Mouse (Mus musculus) CH12F3 (cell line): ENCODE data around the gene Fchsd2.

Source experiments
- in situ Hi-C: fragments of 300-500 bp; cut with MboI; formaldehyde crosslinking; loops from 2 replicates; pipeline ENCODE4 v1.14.3; 2020; ENCODE audit warnings: low sequenced_read_pairs

Fchsd2 gene

GRCm38 (mm10) chr7:101109856-101110350 is 17.2 kb downstream of the Fchsd2 start:
- in situ Hi-C loops: no loop called here

- in situ Hi-C loops: no loop called here
Measured at GRCm38 (mm10) chr7:101113410-101113809, 20.7 kb downstream of the Fchsd2 start.

- in situ Hi-C loops: no loop called here
Measured at GRCm38 (mm10) chr7:101114328-101114727, 21.7 kb downstream of the Fchsd2 start.

GRCm38 (mm10) chr7:101119391-101119790 is 26.7 kb downstream of the Fchsd2 start:
- in situ Hi-C loops: no loop called here

- in situ Hi-C loops: no loop called here
Measured at GRCm38 (mm10) chr7:101123579-101124347, 31.1 kb downstream of the Fchsd2 start.

GRCm38 (mm10) chr7:101127737-101128136 is 35.1 kb downstream of the Fchsd2 start:
- in situ Hi-C loops: no loop called here

GRCm38 (mm10) chr7:101128536-101128935 is 35.9 kb downstream of the Fchsd2 start:
- in situ Hi-C loops: no loop called here

GRCm38 (mm10) chr7:101130646-101131045 is 38.0 kb downstream of the Fchsd2 start:
- in situ Hi-C loops: no loop called here

GRCm38 (mm10) chr7:101131281-101131680 is 38.6 kb downstream of the Fchsd2 start:
- in situ Hi-C loops: no loop called here

- in situ Hi-C loops: no loop called here
Measured at GRCm38 (mm10) chr7:101133591-101133990, 40.9 kb downstream of the Fchsd2 start.

GRCm38 (mm10) chr7:101134117-101134516 is 41.5 kb downstream of the Fchsd2 start:
- in situ Hi-C loops: no loop called here

GRCm38 (mm10) chr7:101138819-101139218 is 46.2 kb downstream of the Fchsd2 start:
- in situ Hi-C loops: no loop called here

- in situ Hi-C loops: no loop called here
Measured at GRCm38 (mm10) chr7:101142907-101143306, 50.2 kb downstream of the Fchsd2 start.

- in situ Hi-C loops: no loop called here
Measured at GRCm38 (mm10) chr7:101144222-101144621, 51.6 kb downstream of the Fchsd2 start.

GRCm38 (mm10) chr7:101149039-101149438 is 56.4 kb downstream of the Fchsd2 start:
- in situ Hi-C loops: no loop called here

- in situ Hi-C loops: loop anchor here (10.0 kb wide), 1 partner anchor 60 kb away; no protein-coding TSS in a partner anchor
Measured at GRCm38 (mm10) chr7:101154883-101155282, 62.2 kb downstream of the Fchsd2 start.

GRCm38 (mm10) chr7:101155284-101155683 is 62.6 kb downstream of the Fchsd2 start:
- in situ Hi-C loops: loop anchor here (10.0 kb wide), 1 partner anchor 60 kb away; no protein-coding TSS in a partner anchor

- in situ Hi-C loops: no loop called here
Measured at GRCm38 (mm10) chr7:101160266-101160665, 67.6 kb downstream of the Fchsd2 start.

GRCm38 (mm10) chr7:101162781-101163180 is 70.1 kb downstream of the Fchsd2 start:
- in situ Hi-C loops: no loop called here

- in situ Hi-C loops: no loop called here
Measured at GRCm38 (mm10) chr7:101163878-101164277, 71.2 kb downstream of the Fchsd2 start.

GRCm38 (mm10) chr7:101166568-101166967 is 73.9 kb downstream of the Fchsd2 start:
- in situ Hi-C loops: no loop called here

GRCm38 (mm10) chr7:101170482-101170881 is 77.8 kb downstream of the Fchsd2 start:
- in situ Hi-C loops: no loop called here
